Mouse (Mus musculus) right cerebral cortex, postnatal 4 days (tissue): ENCODE measurements around the gene Hmgcr.

Experiments
- DNase-seq: peaks from one replicate; pipeline ENCODE4 v3.0.0-alpha.2; 2022

The Hmgcr gene

DNA sequence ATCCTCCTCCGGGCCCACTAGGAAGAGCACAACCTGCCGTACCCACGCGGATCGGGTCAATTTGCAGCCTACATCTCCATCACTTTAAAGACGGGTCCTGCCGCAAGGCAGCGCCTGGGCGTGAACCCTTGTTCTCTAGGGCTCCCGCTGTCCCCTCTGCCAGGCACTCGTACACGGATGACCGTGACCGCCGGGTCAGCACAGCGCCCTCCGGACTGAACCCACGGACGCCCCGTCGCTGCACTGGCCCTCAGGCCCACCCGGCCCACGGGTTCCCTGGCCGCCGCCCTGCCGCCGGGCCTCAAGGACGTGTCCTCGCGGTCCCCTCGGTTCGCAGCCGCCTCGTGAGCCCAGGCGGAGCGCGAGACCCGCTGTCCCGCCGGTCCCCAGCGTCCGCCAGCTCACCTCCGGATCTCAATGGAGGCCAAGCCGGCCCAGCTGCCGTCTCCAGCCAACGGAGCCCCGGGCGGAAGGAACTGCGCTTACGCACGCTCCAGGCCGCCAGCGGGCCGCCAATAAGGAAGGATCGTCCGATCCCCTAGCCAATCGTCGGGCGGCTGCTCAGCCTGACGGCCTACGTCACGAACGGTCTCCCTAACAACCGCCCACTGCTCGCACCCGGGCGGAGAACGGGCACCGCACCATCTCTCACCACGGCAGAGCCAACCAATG is at the start of gene Hmgcr:
Gene Hmgcr, minus strand, starts transcription at position 531 of the 672 bp plus-strand sequence.
- peak; percentile 96 for DNase-seq

DNA sequence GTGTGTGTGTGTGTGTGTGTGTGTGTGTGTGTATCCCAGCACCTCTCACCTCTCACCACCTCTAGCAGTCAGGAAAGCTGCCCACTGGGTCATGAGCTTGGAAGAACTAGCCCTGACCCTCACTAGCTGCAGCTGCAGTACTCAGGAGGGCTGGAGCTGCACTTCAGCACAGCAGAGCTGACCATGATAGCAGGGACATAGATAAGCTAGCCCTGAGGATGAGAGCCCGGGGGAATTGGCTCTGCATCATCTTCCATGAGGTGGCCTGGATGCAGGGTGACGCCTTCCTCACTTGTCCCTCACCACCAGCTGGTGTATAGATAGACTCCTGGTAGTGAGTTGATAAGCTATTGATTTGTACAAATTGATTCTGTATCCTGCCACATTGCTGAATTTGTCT is 49.3 kb upstream of the Hmgcr start:
- DNase-seq: no peak

DNA sequence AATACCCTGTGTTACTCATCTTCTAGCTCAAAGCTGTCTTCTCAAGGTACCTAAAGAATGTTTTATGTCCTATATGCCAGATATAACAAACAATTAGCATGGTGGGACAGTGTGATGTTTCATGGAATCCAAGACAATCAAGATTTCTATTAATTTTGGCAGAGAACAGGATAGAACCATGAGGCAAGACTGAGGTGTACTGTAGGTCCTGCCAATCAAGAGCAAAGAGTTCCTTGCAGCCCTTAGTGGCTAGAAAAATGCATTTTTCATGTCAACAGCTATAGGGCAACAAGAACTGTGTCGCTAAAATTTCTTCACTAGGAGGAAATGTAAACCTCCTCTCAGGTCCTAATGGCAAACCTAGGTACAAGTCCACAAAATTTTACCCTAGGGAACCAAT is 47.1 kb upstream of the Hmgcr start:
- no peak for DNase-seq

DNA sequence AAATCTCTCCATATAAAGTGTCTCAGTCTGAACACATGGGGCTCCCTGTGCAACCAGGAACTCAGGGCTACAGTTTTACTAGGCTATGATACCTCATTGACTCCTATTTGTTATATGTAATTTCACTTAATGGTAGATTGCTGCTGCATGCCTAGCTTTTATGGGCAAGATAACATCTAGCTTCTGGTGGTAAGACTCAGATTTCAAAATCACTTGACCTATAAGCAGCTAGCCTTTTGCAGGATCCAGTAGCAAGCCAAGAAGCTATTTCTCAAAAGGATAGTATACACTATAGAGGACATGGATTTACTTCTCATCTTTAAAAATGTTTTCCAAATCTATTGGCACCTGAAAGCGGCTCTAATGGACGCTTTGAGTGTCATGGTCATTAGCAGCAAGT is 45.6 kb upstream of the Hmgcr start:
- no peak for DNase-seq

GRCm38 (mm10) chr13:96709269-96710233 is 38.8 kb upstream of the Hmgcr start:
- DNase-seq: no peak

DNA sequence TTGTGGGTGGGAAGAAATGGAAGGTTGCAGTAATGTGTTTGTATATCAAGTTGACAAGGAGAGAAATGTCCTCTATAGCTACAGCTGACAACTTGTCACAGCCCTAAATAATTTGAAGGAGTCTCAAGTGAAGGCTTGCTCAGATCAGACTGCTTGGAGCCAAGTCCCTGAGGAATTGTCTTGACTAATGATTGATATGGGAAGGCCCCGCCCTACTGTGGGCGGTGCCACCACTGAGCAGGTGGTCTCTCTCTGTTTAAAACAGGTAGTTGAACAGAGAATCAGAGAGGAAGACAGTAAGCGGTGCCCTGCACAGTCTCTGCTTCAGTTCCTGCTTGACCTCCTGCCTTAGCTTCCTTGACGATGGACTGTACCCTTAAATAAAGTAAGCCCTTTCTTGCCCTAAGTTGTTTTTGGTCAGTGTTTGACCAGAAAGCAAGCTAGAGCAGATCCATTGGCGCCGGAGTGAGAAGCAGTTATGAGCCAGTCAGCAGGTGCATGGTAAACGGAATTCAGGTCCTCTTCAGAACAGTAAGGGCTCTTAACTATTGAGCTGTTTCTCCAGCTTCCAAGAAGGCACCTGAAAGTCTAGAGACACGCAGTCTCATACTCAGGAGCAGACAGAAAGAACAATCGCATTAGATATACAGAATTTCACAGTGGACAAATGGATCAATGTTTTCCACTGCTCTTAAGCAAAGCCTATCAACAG is 32.0 kb upstream of the Hmgcr start:
- no peak for DNase-seq

DNA sequence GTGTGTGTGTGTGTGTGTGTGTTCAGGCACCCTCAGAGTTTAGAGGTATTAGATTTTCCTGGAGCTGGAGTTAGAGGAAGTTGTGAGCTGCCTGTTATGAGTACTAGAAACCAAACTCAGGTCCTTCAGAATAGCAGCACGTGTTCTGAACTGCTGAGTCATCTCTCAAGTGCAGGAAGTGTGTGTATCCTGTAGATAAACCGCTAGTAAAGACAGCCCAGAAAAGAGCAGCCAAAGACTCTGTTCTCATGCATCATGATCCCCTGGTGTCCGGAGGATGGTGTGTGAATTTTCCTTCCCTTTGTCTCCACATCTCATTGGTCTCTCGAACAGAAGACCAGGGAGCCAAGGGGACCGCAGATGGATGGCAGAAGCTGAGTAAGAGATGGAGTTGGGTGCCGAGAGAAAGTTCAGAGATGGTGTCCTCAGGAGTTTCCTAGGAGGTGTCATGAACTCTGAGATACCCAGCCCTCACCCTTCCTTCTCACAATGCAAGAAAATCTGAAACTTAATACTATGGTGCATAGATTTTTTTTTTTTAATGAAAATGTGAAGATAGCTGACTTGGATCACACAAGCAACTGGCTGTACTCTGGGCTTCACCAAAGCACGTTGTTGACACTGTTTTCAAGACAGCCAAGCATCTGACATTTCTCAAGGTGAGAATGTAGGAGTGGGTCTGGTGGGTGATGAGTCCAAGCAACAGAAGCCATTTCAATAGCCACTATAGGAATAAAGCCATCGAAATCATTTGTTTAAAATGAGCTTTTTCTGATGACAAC is 27.3 kb upstream of the Hmgcr start:
- DNase-seq: no peak

- DNase-seq: no peak
Measured at GRCm38 (mm10) chr13:96695428-96695827, 24.7 kb upstream of the Hmgcr start.

- no peak for DNase-seq
Measured at GRCm38 (mm10) chr13:96689901-96690300, 19.2 kb upstream of the Hmgcr start.

DNA sequence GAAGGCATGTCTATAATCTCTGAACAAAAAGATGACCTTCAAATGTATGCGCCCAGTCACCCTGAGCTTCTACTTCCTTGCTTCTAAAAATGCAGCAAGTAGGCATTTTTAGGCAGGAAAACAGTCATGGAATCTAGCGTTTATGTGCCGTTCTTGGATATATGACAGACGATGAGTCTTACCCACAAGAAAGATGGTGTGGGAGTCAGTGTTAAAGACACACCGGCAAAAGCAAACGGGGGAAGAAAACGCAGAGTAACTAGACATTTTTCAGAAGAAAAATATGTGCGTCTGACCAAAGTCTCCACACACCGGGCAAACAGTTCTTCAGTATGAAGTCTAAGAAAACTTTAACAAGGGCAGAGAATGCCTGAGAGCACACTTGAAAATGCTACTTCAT is 16.5 kb upstream of the Hmgcr start:
- no peak for DNase-seq

DNA sequence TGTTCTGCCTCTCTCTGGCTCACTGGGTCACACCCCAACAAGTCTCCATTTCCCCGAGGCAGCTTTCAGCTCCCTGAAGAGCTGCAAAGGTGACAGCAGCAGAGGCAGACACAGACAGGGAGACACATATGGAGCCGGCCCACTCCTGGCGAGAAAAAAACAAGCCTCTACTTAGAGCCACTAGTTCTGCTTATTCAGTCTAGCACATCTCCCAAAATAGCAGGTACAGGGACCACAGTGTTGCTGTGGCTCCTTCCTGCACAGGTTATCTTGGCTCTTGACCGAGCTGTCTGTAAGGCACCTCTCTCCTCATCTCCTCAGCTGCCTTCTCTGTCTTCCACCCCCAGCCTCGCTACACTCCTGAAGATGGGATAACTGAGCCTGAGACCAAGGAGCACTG is 14.0 kb upstream of the Hmgcr start:
- no peak for DNase-seq

- no peak for DNase-seq
Measured at GRCm38 (mm10) chr13:96681088-96681620, 10.4 kb upstream of the Hmgcr start.

DNA sequence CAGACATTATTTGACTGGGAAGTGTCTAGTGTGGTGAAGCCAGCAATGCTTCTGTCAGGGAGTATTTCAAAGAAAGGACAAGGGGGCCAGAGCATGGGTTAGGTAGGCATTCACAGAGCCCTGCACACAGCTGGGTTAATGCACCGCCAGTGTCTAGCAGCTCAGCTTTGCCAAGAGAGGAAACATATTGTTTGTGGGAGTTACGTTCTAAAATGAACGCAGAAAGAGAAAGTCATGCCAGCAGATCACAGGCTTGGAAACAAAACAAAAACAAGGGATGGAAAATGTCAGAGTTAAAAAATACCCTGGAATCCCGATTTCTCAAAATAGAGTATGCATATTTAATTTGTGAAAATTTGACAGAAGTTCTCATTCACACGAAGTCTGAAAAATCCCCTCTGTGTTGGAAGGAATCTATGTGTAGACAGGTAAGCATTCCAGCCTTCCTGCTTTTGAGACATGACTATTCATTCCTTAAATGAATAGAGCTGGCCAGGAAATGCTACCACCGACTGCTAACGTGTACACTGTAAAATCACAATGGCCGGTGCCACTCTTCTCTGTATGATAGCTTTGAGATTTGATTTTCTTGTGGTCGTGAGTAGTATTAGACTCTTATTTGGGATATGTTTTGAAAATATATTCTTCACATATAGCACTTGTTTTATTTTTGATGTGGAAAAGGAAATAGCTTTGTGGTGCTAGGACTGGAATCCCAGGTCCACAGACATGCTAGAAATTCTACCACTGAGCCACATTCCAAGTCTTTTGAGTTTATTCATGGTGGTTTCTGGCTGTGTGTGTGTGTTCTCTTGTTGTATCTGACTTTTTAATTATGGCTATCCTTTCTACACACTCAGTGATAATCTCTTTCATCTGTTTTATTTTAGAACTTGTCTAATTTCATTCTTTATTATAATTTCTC is 9.7 kb upstream of the Hmgcr start:
- DNase-seq: no peak

DNA sequence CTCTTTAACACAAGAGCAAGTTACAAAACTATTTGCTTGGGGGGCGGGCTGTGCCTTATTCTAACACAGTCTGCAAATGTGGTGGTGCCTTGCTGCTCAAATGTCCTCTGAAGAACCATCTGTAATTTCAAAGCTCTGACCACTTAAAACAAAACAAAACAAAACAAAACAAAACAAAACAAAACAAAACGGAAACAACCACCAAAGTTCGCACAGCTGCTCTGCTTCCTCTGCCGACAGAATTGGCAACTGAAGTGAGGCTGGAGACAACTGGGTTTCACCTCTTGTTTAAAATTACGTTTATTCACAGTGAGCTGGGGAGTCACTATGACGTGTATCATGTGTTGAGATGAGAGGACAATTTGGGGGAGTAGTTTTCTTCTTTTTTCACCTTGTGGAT is 7.9 kb upstream of the Hmgcr start:
- no peak for DNase-seq

DNA sequence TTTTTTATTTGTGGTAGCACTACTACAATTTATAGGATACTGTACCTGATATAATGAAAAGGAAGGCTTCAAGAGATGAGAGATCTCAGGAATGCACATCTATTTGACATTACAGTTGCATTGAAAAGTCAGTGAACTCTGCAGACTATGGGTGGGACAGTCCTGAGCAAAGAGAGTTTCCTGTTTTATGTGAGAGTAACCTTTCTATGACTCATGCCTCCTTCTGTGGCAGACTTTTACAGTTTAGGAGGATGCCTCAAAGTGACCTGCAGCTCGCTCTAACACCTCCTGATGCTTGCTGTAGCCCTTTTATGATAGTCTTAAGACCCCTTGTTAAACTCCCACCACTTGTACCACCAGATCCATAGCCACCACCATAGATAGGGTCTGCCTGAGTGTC is 6.3 kb upstream of the Hmgcr start:
- no peak for DNase-seq

DNA sequence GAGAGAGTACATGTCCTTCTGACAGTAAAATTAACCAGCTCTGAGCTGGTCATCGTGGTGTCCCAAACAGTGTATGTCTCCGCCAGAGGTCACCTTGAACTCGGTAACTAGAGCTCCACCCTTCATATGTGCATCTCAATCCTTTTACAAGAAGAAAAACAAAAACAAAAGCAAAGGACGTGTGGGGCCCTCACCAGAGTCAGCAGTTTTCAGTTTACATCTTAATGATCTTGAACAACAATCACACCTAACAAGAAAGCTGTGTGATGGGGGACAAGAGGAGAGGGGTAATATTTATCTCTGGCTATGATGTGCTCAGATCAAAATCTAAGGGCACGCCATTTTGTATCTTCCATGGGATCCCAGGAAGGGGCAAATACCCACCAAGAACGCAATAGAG is 5.0 kb upstream of the Hmgcr start:
- DNase-seq: no peak

DNA sequence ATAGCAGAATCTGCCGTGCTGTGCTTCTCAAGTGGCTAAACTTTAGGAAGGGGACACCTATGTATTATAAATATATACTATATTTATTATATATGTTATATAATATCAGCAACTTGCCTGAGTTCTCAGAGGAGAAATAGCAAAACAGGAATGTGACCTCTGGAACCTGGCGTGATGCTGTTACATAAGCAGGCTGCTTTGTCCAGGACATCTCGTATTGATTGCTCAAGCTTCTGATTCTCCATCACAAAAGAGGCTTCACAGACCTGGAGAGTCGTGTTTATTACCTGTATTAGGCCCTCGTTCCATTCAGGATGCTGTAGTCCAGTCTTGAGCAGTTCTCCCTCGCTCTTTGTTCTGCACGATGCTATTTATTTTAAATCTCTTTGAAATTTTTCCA is 3.1 kb upstream of the Hmgcr start:
- DNase-seq: no peak

DNA sequence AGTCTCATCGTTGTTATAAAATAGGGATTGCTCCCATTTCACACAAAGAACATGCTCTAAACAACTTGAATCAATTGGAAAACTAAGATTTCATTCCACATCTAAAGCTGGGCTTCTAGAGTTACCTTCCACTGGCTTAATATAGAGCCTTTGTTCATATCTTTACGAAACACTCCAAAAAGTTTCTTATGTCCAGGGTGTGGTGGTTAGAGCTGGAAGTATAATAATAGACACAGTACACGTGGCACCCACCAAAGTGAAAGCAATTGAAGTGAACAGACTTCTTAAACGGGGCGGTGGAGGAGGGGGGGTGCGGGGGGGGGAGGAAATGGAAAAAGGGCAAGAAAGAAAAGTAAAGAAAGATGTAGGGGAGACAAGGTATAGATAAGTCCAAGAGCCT is 1.5 kb upstream of the Hmgcr start:
- no peak for DNase-seq

DNA sequence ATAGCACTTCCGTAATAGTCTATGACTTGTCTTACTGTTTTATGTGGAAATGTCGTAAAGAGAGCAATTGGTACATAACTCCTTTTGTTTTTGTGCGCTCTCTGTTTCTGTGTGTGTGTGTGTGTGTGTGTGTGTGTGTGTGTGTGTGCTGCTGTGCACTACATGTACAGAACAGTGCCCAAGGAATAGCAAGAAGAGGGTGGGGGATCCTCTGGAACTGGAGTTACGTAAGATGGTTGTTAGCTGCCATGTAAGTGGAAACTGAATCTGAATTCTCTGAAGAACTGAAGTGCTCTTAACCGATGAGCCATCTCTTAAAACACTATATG is 1.1 kb upstream of the Hmgcr start:
- DNase-seq: no peak

DNA sequence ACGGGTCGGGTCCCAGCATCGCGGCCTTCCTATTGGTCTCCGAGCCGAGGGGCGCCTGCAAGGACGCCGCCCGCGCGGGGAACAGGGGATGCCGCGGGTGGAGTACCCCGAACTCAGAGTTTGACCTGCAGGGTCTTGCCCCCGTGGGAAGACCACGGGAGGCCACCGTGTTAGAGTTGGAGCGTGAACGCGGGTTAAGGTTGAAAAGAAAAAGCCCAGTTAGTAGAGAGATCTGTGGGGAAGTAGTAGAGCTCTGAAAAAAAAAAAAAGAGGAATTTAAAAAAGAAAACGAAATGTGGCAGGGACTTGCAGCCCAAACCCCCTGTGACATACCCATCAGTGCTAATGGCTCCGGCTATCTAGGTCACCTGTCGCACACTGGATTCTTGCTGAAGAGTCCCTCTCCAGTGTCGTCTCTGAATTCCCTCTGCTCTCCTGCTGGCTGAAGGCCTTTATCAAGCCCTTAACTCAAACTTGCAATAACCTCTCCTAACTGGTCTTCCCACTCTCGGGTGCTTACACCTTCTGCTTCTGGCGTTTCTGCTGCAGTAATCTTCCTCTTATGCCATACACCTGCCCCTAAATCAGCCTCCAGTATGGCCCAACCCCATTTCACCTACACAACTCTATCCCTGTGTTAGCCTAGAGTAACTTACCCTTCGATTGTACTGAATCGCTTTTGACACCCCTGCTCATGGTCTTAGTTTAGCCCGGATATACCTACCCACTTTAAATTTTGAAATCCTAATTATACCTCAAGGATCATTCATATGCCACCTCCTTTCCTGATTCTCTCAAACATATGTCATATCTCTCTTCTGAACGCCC is 556 bp upstream of the Hmgcr start:
- no peak for DNase-seq

DNA sequence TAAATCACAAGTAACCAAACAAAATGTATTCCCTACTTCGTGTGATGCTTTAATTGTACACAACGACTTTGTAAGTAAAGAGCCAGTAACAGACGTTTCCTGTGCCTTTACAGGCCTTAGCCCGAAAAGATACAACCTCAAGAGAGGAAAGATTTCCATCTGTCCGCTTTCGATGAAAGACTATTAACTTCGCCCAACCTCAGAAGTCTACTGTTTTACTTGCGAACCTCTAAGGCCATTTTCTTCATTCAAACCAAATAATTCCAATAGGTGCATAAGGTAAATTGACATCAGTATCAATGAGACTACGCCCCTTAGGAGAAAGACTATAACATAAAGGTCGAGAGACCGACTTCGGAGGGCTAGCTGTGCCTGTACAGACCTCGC is 724 bp downstream of the Hmgcr start:
- no peak for DNase-seq
